Mouse (Mus musculus): Measurements from ENCODE around the gene Tmem132d.

GRCm38 (mm10) chr5:127830831-127831230 lies 602.0 kb downstream of the Tmem132d start:
- TF ChIP-seq POLR2A (IDR thresholded peaks at IDR 0.05; ENCODE audit: borderline replicate concordance, insufficient read depth, low read length): no peak
- TF ChIP-seq CTCF (IDR thresholded peaks at IDR 0.05; ENCODE audit: borderline replicate concordance, insufficient read depth, low read depth, low read length): no peak
